Mouse (Mus musculus) C2C12 (cell line): Measurements from ENCODE around the gene E2f2.

Source experiments
- CEBPB ChIP-seq: IDR thresholded peaks from one replicate; pipeline ENCODE4 v1.6.1; 2011; ENCODE audit warnings: low read depth, mild to moderate bottlenecking, control low read depth, moderate library complexity
- CTCF ChIP-seq: IDR thresholded peaks from one replicate; pipeline ENCODE4 v1.5.1; 2011; ENCODE audit not compliant: control insufficient read depth, insufficient read depth, insufficient read length
- FOSL1 ChIP-seq: IDR thresholded peaks from one replicate; pipeline ENCODE4 v1.8.0; 2011; ENCODE audit warnings: mild to moderate bottlenecking, low read length; ENCODE audit not compliant: poor library complexity, insufficient read depth, severe bottlenecking
- MYOD1 ChIP-seq: IDR thresholded peaks from one replicate; pipeline ENCODE4 v1.6.1; 2011; ENCODE audit warnings: low read depth; ENCODE audit not compliant: control insufficient read depth, insufficient read length
- MYOG ChIP-seq: IDR thresholded peaks from one replicate; pipeline ENCODE4 v1.6.1; 2011; ENCODE audit not compliant: control insufficient read depth, insufficient read length; ENCODE audit errors: extremely low read depth
- USF1 ChIP-seq: IDR thresholded peaks from one replicate; pipeline ENCODE4 v1.6.1; 2011; ENCODE audit warnings: low read depth, mild to moderate bottlenecking, control low read depth, moderate library complexity

DNA sequence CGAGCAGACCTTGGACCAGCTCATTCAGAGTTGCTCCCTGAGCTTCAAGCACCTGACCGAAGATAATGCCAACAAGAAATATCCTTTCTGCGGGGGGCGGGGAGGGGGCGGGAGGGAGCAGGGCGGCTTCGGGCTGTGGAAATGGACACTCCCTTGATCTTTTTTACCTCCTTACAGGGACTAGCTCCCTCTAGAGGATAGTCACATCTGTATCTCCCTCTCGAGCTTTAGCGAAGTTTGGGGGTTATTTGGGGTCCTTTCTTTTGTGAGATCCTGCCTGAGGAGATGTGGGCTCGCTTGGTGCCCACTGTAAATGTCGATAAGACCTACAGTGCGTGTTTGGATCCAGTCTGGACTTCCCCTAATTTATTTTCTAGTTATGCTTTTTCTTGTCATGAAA is 9.2 kb downstream of the E2f2 start:
- TF ChIP-seq CEBPB, result no peak
- TF ChIP-seq CTCF, result no peak
- TF ChIP-seq MYOD1, result no peak
- TF ChIP-seq MYOG, result no peak
- TF ChIP-seq USF1, result no peak
- no peak for TF ChIP-seq FOSL1
